Mouse (Mus musculus): Measurements from ENCODE around the gene Col27a1. TPM values are rescaled to one million over a fixed set of nuclear protein-coding genes. Genes with fewer than 3 reads are reported as not detected.
A peak's percentile ranks its signal among the peaks of the same experiment; 100 is the strongest.

Col27a1 gene
- polyA plus RNA-seq, 1 experiment from 2014 or later: 18.5 TPM

DNA sequence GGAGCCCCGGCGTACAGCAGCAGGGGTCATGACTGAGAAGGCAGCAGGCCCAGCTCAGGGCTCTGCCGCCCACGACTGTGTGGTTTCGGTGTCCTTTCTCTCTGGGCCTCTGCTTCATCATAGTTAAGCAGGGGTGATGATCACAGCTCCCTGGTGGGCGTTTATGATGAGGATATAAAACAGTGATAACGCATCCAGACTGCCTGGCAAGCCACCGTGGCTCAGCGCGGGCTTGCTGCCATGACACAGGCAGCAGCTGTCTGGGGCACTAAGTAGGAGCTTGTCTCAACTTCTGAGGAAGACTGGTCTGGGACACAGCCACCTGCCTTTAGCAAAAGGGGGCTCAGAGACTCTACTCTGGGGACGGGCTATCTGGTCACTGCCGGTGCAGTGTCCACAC, 169.7 kb downstream of the Col27a1 start:
- H3K9ac ChIP-seq (ENCODE audit: low read length): no peak overlapping the region
- no peak for ATAC-seq (replicated peaks; ENCODE audit: low FRiP score, low TSS enrichment, low read depth)
- no peaks in the 10 kb centered on the region for H3K4me1 ChIP-seq (replicated peaks; ENCODE audit: control insufficient read depth, insufficient read depth, low read length)
- no peaks in the 10 kb centered on the region for H3K9me3 ChIP-seq (ENCODE audit: control insufficient read depth, low read length)
- no peak overlapping the region for H3K4me2 ChIP-seq (ENCODE audit: low read length)
- H3K4me3 ChIP-seq (ENCODE audit: low read depth, low read length): no peak overlapping the region
- H3K27ac ChIP-seq (ENCODE audit: low read depth): no peak overlapping the region
- H3K27me3 ChIP-seq (replicated peaks; ENCODE audit: control insufficient read depth, insufficient read depth, low read length): no peaks in the 10 kb centered on the region
- no peak for DNase-seq (ENCODE audit: low spot score)
- WGBS: 87% methylated on average over 12 of the region's 12 CpGs
- peaks cover 77% of the 10 kb centered on the region for H3K36me3 ChIP-seq (ENCODE audit: control insufficient read depth, insufficient read depth, low read length)

DNA sequence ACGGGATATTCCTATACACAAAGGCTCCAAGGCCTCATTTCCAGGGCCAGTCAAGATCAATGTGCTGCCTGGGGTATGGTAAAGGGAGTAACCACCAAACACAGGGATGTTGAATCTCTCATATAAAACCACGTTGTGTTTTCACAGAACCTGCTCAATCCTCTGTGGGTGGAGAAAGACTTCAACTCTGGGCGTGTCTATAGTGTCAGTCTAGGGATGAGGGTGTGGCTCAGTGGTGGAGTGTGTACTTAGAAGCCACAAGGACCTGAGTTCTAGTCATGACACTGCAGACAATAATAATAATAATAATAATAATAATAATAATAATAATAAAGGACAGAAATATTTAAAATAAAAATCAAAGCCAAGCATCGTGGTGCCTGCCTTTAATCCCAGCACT, 170.5 kb downstream of the Col27a1 start:
- peaks cover 69% of the 10 kb centered on the region for H3K36me3 ChIP-seq (ENCODE audit: control insufficient read depth, insufficient read depth, low read length)
- no peak overlapping the region for H3K4me3 ChIP-seq (ENCODE audit: low read depth, low read length)
- H3K4me2 ChIP-seq (ENCODE audit: low read length): no peak overlapping the region
- H3K9me3 ChIP-seq (ENCODE audit: control insufficient read depth, low read length): no peaks in the 10 kb centered on the region
- H3K9ac ChIP-seq (ENCODE audit: low read length): no peak overlapping the region
- DNase-seq (ENCODE audit: low spot score) (no peak), ATAC-seq (replicated peaks; ENCODE audit: low FRiP score, low TSS enrichment, low read depth) (no peak)
- no peaks in the 10 kb centered on the region for H3K4me1 ChIP-seq (replicated peaks; ENCODE audit: control insufficient read depth, insufficient read depth, low read length)
- H3K27me3 ChIP-seq (replicated peaks; ENCODE audit: control insufficient read depth, insufficient read depth, low read length): no peaks in the 10 kb centered on the region
- 91% methylated on average over 4 of the region's 4 CpGs for whole genome bisulfite sequencing
- no peak overlapping the region for H3K27ac ChIP-seq (ENCODE audit: low read depth)

MicroRNA genes within 50 kb of the gene (microRNA counts, 519-probe panel; counts per million panel counts)
- microRNA mmu-miR-455: 3,230 counts per million, percentile 40 among the panel's probes with 10 or more counts

Small RNAs within 50 kb of the gene (microRNA-seq; reads per million reads assigned to microRNA genes)
- gene Mir455: 3,397 reads per million, percentile 88 among the genes with 10 or more reads in this experiment

Other genes with a start within 250 kb of the Col27a1 start
- 23.3 and 27.6 TPM in 2 replicates for gene Zfp618, start 248.4 kb upstream of the Col27a1 start, polyA plus RNA-seq (2014; fragmentation: Nextera tagmentation; extraction: Ambion mirVana)
- 17.0 and 53.1 TPM in 2 replicates for gene Ambp, start 59.2 kb upstream of the Col27a1 start, polyA plus RNA-seq (2014; fragmentation: Nextera tagmentation; extraction: Ambion mirVana)
- gene Kif12, start 41.9 kb upstream of the Col27a1 start, polyA plus RNA-seq (2014; fragmentation: Nextera tagmentation; extraction: Ambion mirVana): 44.5 and 50.0 TPM in 2 replicates
- gene Orm1, start 130.6 kb downstream of the Col27a1 start, polyA plus RNA-seq (2014; fragmentation: Nextera tagmentation; extraction: Ambion mirVana): not detected in 2 replicates
- gene Orm3, start 142.2 kb downstream of the Col27a1 start, polyA plus RNA-seq (2014; fragmentation: Nextera tagmentation; extraction: Ambion mirVana): not detected in 2 replicates
- not detected in 2 replicates for gene Orm2, start 148.4 kb downstream of the Col27a1 start, polyA plus RNA-seq (2014; fragmentation: Nextera tagmentation; extraction: Ambion mirVana)
- gene Akna, start 189.3 kb downstream of the Col27a1 start, polyA plus RNA-seq (2014; fragmentation: Nextera tagmentation; extraction: Ambion mirVana): 6.4 and 6.8 TPM in 2 replicates

Data from intestine, embryonic 14.5 days (tissue).